Mouse (Mus musculus) limb, embryonic 14.5 days (tissue): ENCODE results near the gene Sun2. TPM values are rescaled to one million over a fixed set of nuclear protein-coding genes. Genes with fewer than 3 reads are reported as not detected.

Experiments used
- ATAC-seq: fragments of 200-750 bp; cut with Nextera tagmentation; 2 replicates; pipeline ENCODE4 v1.8.0; 2017; ENCODE audit warnings: low read depth, moderate number of reproducible peaks, moderate TSS enrichment; ENCODE audit not compliant: low FRiP score
- DNase-seq: peaks from one replicate; pipeline ENCODE4 v3.0.0-alpha.2; 2015; ENCODE audit warnings: low spot score
- H3K27ac ChIP-seq: fragments of 300-500 bp; sonication (generic); replicated peaks from 2 replicates; pipeline ENCODE4 v1.5.1; 2014; ENCODE audit warnings: low read depth, mild to moderate bottlenecking, low read length, moderate library complexity, mixed read lengths
- H3K27me3 ChIP-seq: fragments of 300-500 bp; sonication (generic); 2 replicates; pipeline ENCODE4 v1.6.1; 2014; ENCODE audit warnings: low read length, mixed read lengths; ENCODE audit not compliant: control insufficient read depth, insufficient read depth
- H3K36me3 ChIP-seq: fragments of 300-500 bp; sonication (generic); 2 replicates; pipeline ENCODE4 v1.6.1; 2014; ENCODE audit warnings: mild to moderate bottlenecking, low read length, moderate library complexity, mixed read lengths; ENCODE audit not compliant: control insufficient read depth, insufficient read depth
- H3K4me1 ChIP-seq: fragments of 300-500 bp; sonication (generic); 2 replicates; pipeline ENCODE4 v1.6.1; 2014; ENCODE audit warnings: antibody characterized with exemption, low read length, mixed read lengths; ENCODE audit not compliant: control insufficient read depth, insufficient read depth
- H3K4me2 ChIP-seq: fragments of 300-500 bp; sonication (generic); replicated peaks from 2 replicates; pipeline ENCODE4 v1.6.1; 2014; ENCODE audit warnings: low read depth, mild to moderate bottlenecking, low read length, moderate library complexity; ENCODE audit not compliant: severe bottlenecking
- H3K4me3 ChIP-seq: fragments of 300-500 bp; sonication (generic); replicated peaks from 2 replicates; pipeline ENCODE4 v1.5.1; 2014; ENCODE audit warnings: low read length
- H3K9ac ChIP-seq: fragments of 300-500 bp; sonication (generic); 2 replicates; pipeline ENCODE4 v1.6.1; 2014; ENCODE audit warnings: mild to moderate bottlenecking, low read depth, low read length, moderate library complexity; ENCODE audit not compliant: severe bottlenecking
- H3K9me3 ChIP-seq: fragments of 300-500 bp; sonication (generic); 2 replicates; pipeline ENCODE4 v1.6.1; 2016; ENCODE audit warnings: low read length; ENCODE audit not compliant: control insufficient read depth
- POLR2A ChIP-seq: fragments of 200-500 bp; IDR thresholded peaks from 2 replicates; pipeline ENCODE4 v1.8.0; 2012; ENCODE audit warnings: inconsistent platforms, mild to moderate bottlenecking, moderate library complexity, borderline replicate concordance; ENCODE audit not compliant: insufficient read depth, insufficient read length; ENCODE audit errors: extremely low read depth
- WGBS: fragments of 180-500 bp; shearing (Covaris S2); extraction: QIAGEN DNeasy Blood & Tissue Kit; methylation state at CpG from one replicate; pipeline ENCODE4 v1.1.7; 2014; 5-methylcytosine and 5-hydroxymethylcytosine counted together
- polyA plus RNA-seq, 2 experiments: library from polyadenylated mRNA; depleted of rRNA in 1 of 2; stranded (reverse) in 1 of 2; unstranded in 1 of 2; fragments of >200 nt; fragmentation: Nextera tagmentation in 1 of 2; extraction: Ambion mirVana in 1 of 2; gene quantifications; 2 replicates each; pipeline versions ENCODE4 v1.2.1 to v1.2.3; 2012 to 2014

The Sun2 gene
- polyA plus RNA-seq, 2 experiments = 6.9 to 37.9 TPM

GRCm38 (mm10) chr15:79687175-79687574 lies 55.2 kb downstream of the Sun2 start:
- Histone ChIP-seq H3K27me3 (no peaks in the 10 kb centered on the region), H3K4me2 (peak overlapping the region; percentile 81), H3K9ac (peak overlapping the region; percentile 91), H3K36me3 (no peaks in the 10 kb centered on the region), H3K4me3 (peak overlapping the region; percentile 93), H3K9me3 (no peaks in the 10 kb centered on the region), H3K27ac (peak overlapping the region; percentile 96), H3K4me1 (peaks cover 46% of the 10 kb centered on the region)
- TF ChIP-seq POLR2A = no peak
- DNase-seq = no peak
- no peak for ATAC-seq
- under 1% methylated on average over 26 of the region's 33 CpGs for WGBS

GRCm38 (mm10) chr15:79686046-79686869 lies 56.1 kb downstream of the Sun2 start:
- ATAC-seq = no peak
- peaks cover 39% of the 10 kb centered on the region for H3K4me1 ChIP-seq
- no peaks in the 10 kb centered on the region for H3K9me3 ChIP-seq
- WGBS = 15% methylated on average over 15 of the region's 15 CpGs
- no peak for DNase-seq
- TF ChIP-seq POLR2A = no peak
- peak overlapping the region; percentile 93 for H3K4me3 ChIP-seq
- peak overlapping the region; percentile 81 for H3K4me2 ChIP-seq
- no peak overlapping the region for H3K27ac ChIP-seq
- H3K36me3 ChIP-seq = no peaks in the 10 kb centered on the region
- H3K27me3 ChIP-seq = no peaks in the 10 kb centered on the region
- H3K9ac ChIP-seq = peak overlapping the region; percentile 91

- TF ChIP-seq POLR2A = no peak
- ATAC-seq = no peak
- Histone ChIP-seq H3K27me3 (no peaks in the 10 kb centered on the region), H3K9me3 (no peaks in the 10 kb centered on the region), H3K4me2 (peak overlapping the region; percentile 81), H3K4me3 (peak overlapping the region; percentile 93), H3K9ac (peak overlapping the region; percentile 91), H3K36me3 (no peaks in the 10 kb centered on the region), H3K27ac (no peak overlapping the region), H3K4me1 (peaks cover 39% of the 10 kb centered on the region)
- WGBS = 25% methylated on average over 6 of the region's 6 CpGs
- no peak for DNase-seq
Measured at GRCm38 (mm10) chr15:79685141-79685641, 57.1 kb downstream of the Sun2 start.

- DNase-seq (no peak), ATAC-seq (no peak)
- Histone ChIP-seq H3K27ac (no peak overlapping the region), H3K36me3 (0 out of 2 replicates have a peak, but pooled peaks cover 2% of the 10 kb centered on the region), H3K9me3 (no peaks in the 10 kb centered on the region), H3K9ac (peak overlapping the region; percentile 91), H3K4me3 (peak overlapping the region; percentile 93), H3K4me2 (peak overlapping the region; percentile 81), H3K4me1 (peaks cover 37% of the 10 kb centered on the region), H3K27me3 (no peaks in the 10 kb centered on the region)
- 78% methylated on average over 6 of the region's 6 CpGs for WGBS
- no peak for TF ChIP-seq POLR2A
Measured at GRCm38 (mm10) chr15:79684616-79685015, 57.7 kb downstream of the Sun2 start.

- WGBS = 76% methylated on average over 19 of the region's 19 CpGs
- Histone ChIP-seq H3K4me3 (peak overlapping the region; percentile 93; the same call in 1 of the 2 replicates), H3K9me3 (no peaks in the 10 kb centered on the region)
Measured at GRCm38 (mm10) chr15:79683707-79684465, 58.5 kb downstream of the Sun2 start.

More at GRCm38 (mm10) chr15:79683707-79684465, 58.5 kb downstream of the Sun2 start:
- Histone ChIP-seq H3K9ac (peak overlapping the region; percentile 38; the same call in 1 of the 2 replicates), H3K27ac (no peak overlapping the region), H3K27me3 (no peaks in the 10 kb centered on the region), H3K4me2 (peak overlapping the region; percentile 81; the same call in 1 of the 2 replicates), H3K4me1 (peaks cover 37% of the 10 kb centered on the region), H3K36me3 (0 out of 2 replicates have a peak, but pooled peaks cover 2% of the 10 kb centered on the region)
- ATAC-seq (no peak), DNase-seq (no peak)
- no peak for TF ChIP-seq POLR2A
